In genomic region chr19:16050220-16051055, GRCm38 (mm10) we compare ENCODE assay signal across 8 mouse cellular contexts.
DNase-seq lines count a peak whose midpoint lies in the region; ATAC-seq lines count a peak whose summit lies in the region.

No protein-coding gene starts in this region.

- no peak overlapping the region for H3K9ac ChIP-seq in kidney, embryonic 14.5 days (ENCODE audit: low read depth, low read length)
- no peak overlapping the region for H3K9ac ChIP-seq in embryonic facial prominence, embryonic 11.5 days (replicated peaks; ENCODE audit: low read length)
- H3K9ac ChIP-seq in hindbrain, embryonic 12.5 days = 0 out of 2 replicates have a peak overlapping the region, but pooled peaks have one; percentile 1
- H3K9ac ChIP-seq in limb, embryonic 11.5 days (ENCODE audit: low read length) = no peak overlapping the region
- H3K9ac ChIP-seq in midbrain, embryonic 15.5 days = 0 out of 2 replicates have a peak overlapping the region, but pooled peaks have one; percentile 0

- peak overlapping the region; percentile 17; the same call in 1 of the 2 replicates for H3K4me3 ChIP-seq in kidney, embryonic 14.5 days (ENCODE audit: low read length)
- H3K4me3 ChIP-seq in embryonic facial prominence, embryonic 11.5 days (ENCODE audit: low read depth, low read length) = peak overlapping the region; percentile 20
- peak overlapping the region; percentile 15 for H3K4me3 ChIP-seq in hindbrain, embryonic 12.5 days
- no peak overlapping the region for H3K4me3 ChIP-seq in limb, embryonic 11.5 days (ENCODE audit: low read depth, low read length)
- peak overlapping the region; percentile 35 for H3K4me3 ChIP-seq in midbrain, embryonic 15.5 days

- no peak for ATAC-seq in kidney, embryonic 14.5 days (ENCODE audit: low FRiP score, low TSS enrichment)
- peak; percentile 70 for ATAC-seq in embryonic facial prominence, embryonic 11.5 days (replicated peaks; ENCODE audit: insufficient number of reproducible peaks, low FRiP score, low TSS enrichment, low read depth)
- peak; percentile 90 for ATAC-seq in hindbrain, embryonic 12.5 days (ENCODE audit: low FRiP score)
- no peak for ATAC-seq in limb, embryonic 11.5 days (ENCODE audit: insufficient number of reproducible peaks, low FRiP score, low TSS enrichment, low read depth)
- ATAC-seq in midbrain, embryonic 15.5 days (replicated peaks) = peak; percentile 92

- H3K36me3 ChIP-seq in kidney, embryonic 14.5 days (ENCODE audit: control insufficient read depth, insufficient read depth, low read length) = no peaks in the 10 kb centered on the region
- H3K36me3 ChIP-seq in embryonic facial prominence, embryonic 11.5 days (replicated peaks; ENCODE audit: control insufficient read depth, insufficient read depth, low read depth, low read length) = no peaks in the 10 kb centered on the region
- H3K36me3 ChIP-seq in hindbrain, embryonic 12.5 days = no peaks in the 10 kb centered on the region
- no peaks in the 10 kb centered on the region for H3K36me3 ChIP-seq in limb, embryonic 11.5 days (ENCODE audit: control insufficient read depth, insufficient read depth, low read length)
- no peaks in the 10 kb centered on the region for H3K36me3 ChIP-seq in midbrain, embryonic 15.5 days (replicated peaks)

- no peaks in the 10 kb centered on the region for H3K27me3 ChIP-seq in kidney, embryonic 14.5 days (ENCODE audit: control insufficient read depth, insufficient read depth, low read length)
- H3K27me3 ChIP-seq in embryonic facial prominence, embryonic 11.5 days (ENCODE audit: control insufficient read depth, insufficient read depth, low read length) = no peaks in the 10 kb centered on the region
- H3K27me3 ChIP-seq in hindbrain, embryonic 12.5 days = no peaks in the 10 kb centered on the region
- no peaks in the 10 kb centered on the region for H3K27me3 ChIP-seq in limb, embryonic 11.5 days (ENCODE audit: control insufficient read depth, insufficient read depth, low read length)
- H3K27me3 ChIP-seq in midbrain, embryonic 15.5 days (replicated peaks) = no peaks in the 10 kb centered on the region

- H3K9me3 ChIP-seq in kidney, embryonic 14.5 days (ENCODE audit: control insufficient read depth, low read length) = no peaks in the 10 kb centered on the region
- H3K9me3 ChIP-seq in embryonic facial prominence, embryonic 11.5 days (replicated peaks; ENCODE audit: control insufficient read depth, low read length) = no peaks in the 10 kb centered on the region
- H3K9me3 ChIP-seq in hindbrain, embryonic 12.5 days (replicated peaks) = no peaks in the 10 kb centered on the region
- no peaks in the 10 kb centered on the region for H3K9me3 ChIP-seq in limb, embryonic 11.5 days (ENCODE audit: control insufficient read depth, low read length)
- H3K9me3 ChIP-seq in midbrain, embryonic 15.5 days = no peaks in the 10 kb centered on the region

- no peaks in the 10 kb centered on the region; the same call in 1 of the 2 replicates for H3K4me1 ChIP-seq in kidney, embryonic 14.5 days (ENCODE audit: control insufficient read depth, insufficient read depth, low read length)
- no peaks in the 10 kb centered on the region for H3K4me1 ChIP-seq in embryonic facial prominence, embryonic 11.5 days (ENCODE audit: control insufficient read depth, insufficient read depth, low read length)
- peaks cover 10% of the 10 kb centered on the region for H3K4me1 ChIP-seq in hindbrain, embryonic 12.5 days
- H3K4me1 ChIP-seq in limb, embryonic 11.5 days (ENCODE audit: control insufficient read depth, insufficient read depth, low read length) = no peaks in the 10 kb centered on the region
- H3K4me1 ChIP-seq in midbrain, embryonic 15.5 days = peaks cover 12% of the 10 kb centered on the region

- H3K27ac ChIP-seq in kidney, embryonic 14.5 days (ENCODE audit: low read depth, low read length) = no peak overlapping the region
- no peak overlapping the region for H3K27ac ChIP-seq in embryonic facial prominence, embryonic 11.5 days (replicated peaks; ENCODE audit: low read depth, low read length)
- peak overlapping the region; percentile 58 for H3K27ac ChIP-seq in hindbrain, embryonic 12.5 days
- H3K27ac ChIP-seq in limb, embryonic 11.5 days (replicated peaks; ENCODE audit: low read depth, low read length) = no peak overlapping the region
- H3K27ac ChIP-seq in midbrain, embryonic 15.5 days = peak overlapping the region; percentile 51

- H3K4me2 ChIP-seq in kidney, embryonic 14.5 days (replicated peaks; ENCODE audit: low read depth, low read length) = peak overlapping the region; percentile 40
- peak overlapping the region; percentile 49 for H3K4me2 ChIP-seq in embryonic facial prominence, embryonic 11.5 days (ENCODE audit: low read depth, low read length)
- H3K4me2 ChIP-seq in hindbrain, embryonic 12.5 days (replicated peaks) = peak overlapping the region; percentile 52
- peak overlapping the region; percentile 26 for H3K4me2 ChIP-seq in limb, embryonic 11.5 days (ENCODE audit: low read depth, severe bottlenecking)
- peak overlapping the region; percentile 68 for H3K4me2 ChIP-seq in midbrain, embryonic 15.5 days

- WGBS in kidney, embryonic 14.5 days = 30% methylated on average over 18 of the region's 18 CpGs
- WGBS in embryonic facial prominence, embryonic 11.5 days = 9% methylated on average over 18 of the region's 18 CpGs
- WGBS in hindbrain, embryonic 12.5 days = 7% methylated on average over 18 of the region's 18 CpGs
- 23% methylated on average over 18 of the region's 18 CpGs for WGBS in limb, embryonic 11.5 days
- 3% methylated on average over 18 of the region's 18 CpGs for WGBS in midbrain, embryonic 15.5 days

- DNase-seq in kidney, adult 18-20 months = no peak
- DNase-seq in embryonic facial prominence, embryonic 11.5 days (ENCODE audit: low spot score) = peak; percentile 46
- peak; percentile 31 for DNase-seq in limb, embryonic 11.5 days (ENCODE audit: low spot score)
- no peak for DNase-seq in T-cell, adult 2 months (ENCODE audit: low spot score)
- DNase-seq in thymus, postnatal 36 days = no peak

Comparison
In these comparisons a context has a peak if more than half of its experiments do, and no peak if none do; other contexts are left out.
1. ATAC-seq: peak in embryonic facial prominence, embryonic 11.5 days (single experiment), hindbrain, embryonic 12.5 days (single experiment) and midbrain, embryonic 15.5 days (single experiment); none in kidney, embryonic 14.5 days (single experiment) and limb, embryonic 11.5 days (single experiment).
2. H3K27ac ChIP-seq: peak in hindbrain, embryonic 12.5 days (single experiment) and midbrain, embryonic 15.5 days (single experiment); none in kidney, embryonic 14.5 days (single experiment), embryonic facial prominence, embryonic 11.5 days (single experiment) and limb, embryonic 11.5 days (single experiment).
3. H3K9ac ChIP-seq: peak in hindbrain, embryonic 12.5 days (single experiment) and midbrain, embryonic 15.5 days (single experiment); none in kidney, embryonic 14.5 days (single experiment), embryonic facial prominence, embryonic 11.5 days (single experiment) and limb, embryonic 11.5 days (single experiment).
4. DNase-seq: peak in embryonic facial prominence, embryonic 11.5 days (single experiment) and limb, embryonic 11.5 days (single experiment); none in kidney, adult 18-20 months (single experiment), T-cell, adult 2 months (single experiment) and thymus, postnatal 36 days (0 of 2).
5. Peak in every context shown above with its lines, with median percentiles within 50 percentile points of each other: H3K4me2 ChIP-seq.